Mouse (Mus musculus) limb, embryonic 14.5 days (tissue): ENCODE measurements around the gene Pgrmc2. TPM values are rescaled to one million over a fixed set of nuclear protein-coding genes. Genes with fewer than 3 reads are reported as not detected.

Experiments used
- ATAC-seq: fragments of 200-750 bp; cut with Nextera tagmentation; 2 replicates; pipeline ENCODE4 v1.8.0; 2017; ENCODE audit warnings: low read depth, moderate number of reproducible peaks, moderate TSS enrichment; ENCODE audit not compliant: low FRiP score
- DNase-seq: peaks from one replicate; pipeline ENCODE4 v3.0.0-alpha.2; 2015; ENCODE audit warnings: low spot score
- H3K27ac ChIP-seq: fragments of 300-500 bp; sonication (generic); replicated peaks from 2 replicates; pipeline ENCODE4 v1.5.1; 2014; ENCODE audit warnings: low read depth, mild to moderate bottlenecking, low read length, moderate library complexity, mixed read lengths
- H3K27me3 ChIP-seq: fragments of 300-500 bp; sonication (generic); 2 replicates; pipeline ENCODE4 v1.6.1; 2014; ENCODE audit warnings: low read length, mixed read lengths; ENCODE audit not compliant: control insufficient read depth, insufficient read depth
- H3K36me3 ChIP-seq: fragments of 300-500 bp; sonication (generic); 2 replicates; pipeline ENCODE4 v1.6.1; 2014; ENCODE audit warnings: mild to moderate bottlenecking, low read length, moderate library complexity, mixed read lengths; ENCODE audit not compliant: control insufficient read depth, insufficient read depth
- H3K4me1 ChIP-seq: fragments of 300-500 bp; sonication (generic); 2 replicates; pipeline ENCODE4 v1.6.1; 2014; ENCODE audit warnings: antibody characterized with exemption, low read length, mixed read lengths; ENCODE audit not compliant: control insufficient read depth, insufficient read depth
- H3K4me2 ChIP-seq: fragments of 300-500 bp; sonication (generic); replicated peaks from 2 replicates; pipeline ENCODE4 v1.6.1; 2014; ENCODE audit warnings: low read depth, mild to moderate bottlenecking, low read length, moderate library complexity; ENCODE audit not compliant: severe bottlenecking
- H3K4me3 ChIP-seq: fragments of 300-500 bp; sonication (generic); replicated peaks from 2 replicates; pipeline ENCODE4 v1.5.1; 2014; ENCODE audit warnings: low read length
- H3K9ac ChIP-seq: fragments of 300-500 bp; sonication (generic); 2 replicates; pipeline ENCODE4 v1.6.1; 2014; ENCODE audit warnings: mild to moderate bottlenecking, low read depth, low read length, moderate library complexity; ENCODE audit not compliant: severe bottlenecking
- H3K9me3 ChIP-seq: fragments of 300-500 bp; sonication (generic); 2 replicates; pipeline ENCODE4 v1.6.1; 2016; ENCODE audit warnings: low read length; ENCODE audit not compliant: control insufficient read depth
- POLR2A ChIP-seq: fragments of 200-500 bp; IDR thresholded peaks from 2 replicates; pipeline ENCODE4 v1.8.0; 2012; ENCODE audit warnings: inconsistent platforms, mild to moderate bottlenecking, moderate library complexity, borderline replicate concordance; ENCODE audit not compliant: insufficient read depth, insufficient read length; ENCODE audit errors: extremely low read depth
- WGBS: fragments of 180-500 bp; shearing (Covaris S2); extraction: QIAGEN DNeasy Blood & Tissue Kit; methylation state at CpG from one replicate; pipeline ENCODE4 v1.1.7; 2014; 5-methylcytosine and 5-hydroxymethylcytosine counted together
- polyA plus RNA-seq, 2 experiments: library from polyadenylated mRNA; depleted of rRNA in 1 of 2; stranded (reverse) in 1 of 2; unstranded in 1 of 2; fragments of >200 nt; fragmentation: Nextera tagmentation in 1 of 2; extraction: Ambion mirVana in 1 of 2; gene quantifications; 2 replicates each; pipeline versions ENCODE4 v1.2.1 to v1.2.3; 2012 to 2014

Pgrmc2 gene
- polyA plus RNA-seq, 2 experiments, result 34.2 to 41.9 TPM

- H3K27me3 ChIP-seq, result no peaks in the 10 kb centered on the region
- no peak overlapping the region for H3K9ac ChIP-seq
- no peak overlapping the region for H3K4me2 ChIP-seq
- ATAC-seq, result no peak
- no peaks in the 10 kb centered on the region for H3K9me3 ChIP-seq
- no peak overlapping the region for H3K27ac ChIP-seq
- no peak overlapping the region for H3K4me3 ChIP-seq
- no peak for TF ChIP-seq POLR2A
- peaks cover 10% of the 10 kb centered on the region for H3K36me3 ChIP-seq
- DNase-seq, result no peak
- H3K4me1 ChIP-seq, result no peaks in the 10 kb centered on the region
- WGBS, result 86% methylated on average over 3 of the region's 3 CpGs
Measured at GRCm38 (mm10) chr3:41059249-41059648, 23.6 kb downstream of the Pgrmc2 start.

GRCm38 (mm10) chr3:41058395-41058794 is 24.5 kb downstream of the Pgrmc2 start:
- H3K36me3 ChIP-seq, result peaks cover 1% of the 10 kb centered on the region; the same call in 1 of the 2 replicates
- no peak overlapping the region for H3K9ac ChIP-seq
- H3K27ac ChIP-seq, result no peak overlapping the region
- H3K27me3 ChIP-seq, result no peaks in the 10 kb centered on the region
- TF ChIP-seq POLR2A, result no peak
- DNase-seq, result no peak
- WGBS, result 65% methylated on average over 2 of the region's 2 CpGs
- H3K9me3 ChIP-seq, result no peaks in the 10 kb centered on the region
- H3K4me2 ChIP-seq, result no peak overlapping the region
- H3K4me1 ChIP-seq, result no peaks in the 10 kb centered on the region
- ATAC-seq, result no peak
- H3K4me3 ChIP-seq, result no peak overlapping the region

GRCm38 (mm10) chr3:41053334-41053733 is 29.5 kb downstream of the Pgrmc2 start:
- no peak for DNase-seq
- H3K27me3 ChIP-seq, result no peaks in the 10 kb centered on the region
- WGBS, result 91% methylated on average over 3 of the region's 3 CpGs
- H3K9ac ChIP-seq, result no peak overlapping the region
- no peaks in the 10 kb centered on the region for H3K36me3 ChIP-seq
- ATAC-seq, result no peak
- H3K4me1 ChIP-seq, result no peaks in the 10 kb centered on the region
- no peak overlapping the region for H3K27ac ChIP-seq
- no peaks in the 10 kb centered on the region for H3K9me3 ChIP-seq
- TF ChIP-seq POLR2A, result no peak
- no peak overlapping the region for H3K4me2 ChIP-seq
- no peak overlapping the region for H3K4me3 ChIP-seq

- Histone ChIP-seq H3K9ac (no peak overlapping the region), H3K36me3 (no peaks in the 10 kb centered on the region), H3K9me3 (no peaks in the 10 kb centered on the region), H3K4me1 (no peaks in the 10 kb centered on the region), H3K27ac (no peak overlapping the region), H3K27me3 (no peaks in the 10 kb centered on the region), H3K4me2 (no peak overlapping the region), H3K4me3 (no peak overlapping the region)
- WGBS, result 91% methylated on average over 6 of the region's 6 CpGs
- DNase-seq (no peak), ATAC-seq (no peak)
- no peak for TF ChIP-seq POLR2A
Measured at GRCm38 (mm10) chr3:41047838-41048237, 35.0 kb downstream of the Pgrmc2 start.

- DNase-seq (no peak), ATAC-seq (no peak)
- H3K27me3 ChIP-seq, result no peaks in the 10 kb centered on the region
- no peak overlapping the region for H3K9ac ChIP-seq
- H3K9me3 ChIP-seq, result no peaks in the 10 kb centered on the region
- no peaks in the 10 kb centered on the region for H3K4me1 ChIP-seq
- H3K27ac ChIP-seq, result no peak overlapping the region
- no peak overlapping the region for H3K4me2 ChIP-seq
- TF ChIP-seq POLR2A, result no peak
- no peaks in the 10 kb centered on the region for H3K36me3 ChIP-seq
- no peak overlapping the region for H3K4me3 ChIP-seq
- 69% methylated on average over 11 of the region's 11 CpGs for WGBS
Measured at GRCm38 (mm10) chr3:41043756-41044354, 39.0 kb downstream of the Pgrmc2 start.
